Mouse (Mus musculus) lung, postnatal 14 days (tissue): ENCODE data around the gene Mrps25.

ENCODE experiments used
- DNase-seq: peaks from one replicate; pipeline ENCODE4 v3.0.0; 2021

The Mrps25 gene

DNA sequence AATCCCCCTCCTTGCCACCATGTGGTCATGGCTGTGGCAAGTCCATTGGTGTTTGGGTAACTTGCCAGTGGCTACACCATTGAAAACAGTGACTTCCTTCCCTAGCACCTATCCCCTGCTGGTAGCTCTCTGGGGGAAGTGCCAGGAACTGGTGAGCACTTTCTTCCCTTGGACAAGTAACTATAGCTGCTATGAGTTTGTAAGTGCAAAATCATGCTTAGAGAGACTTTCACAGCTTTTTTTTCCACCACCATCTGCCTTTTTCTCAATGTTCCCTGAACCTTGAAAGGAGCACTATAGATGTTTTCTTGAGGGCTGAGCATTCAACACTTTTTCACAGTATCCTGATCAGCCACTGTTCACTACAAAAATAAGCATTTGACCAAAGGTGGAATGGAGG lies 59.3 kb downstream of the Mrps25 start:
- DNase-seq: no peak
